Mouse (Mus musculus) neutrophil, adult 83 days (primary cell): ENCODE results near the gene Dusp13. TPM values are rescaled to one million over a fixed set of nuclear protein-coding genes. Genes with fewer than 3 reads are reported as not detected.

Experiments
- total RNA-seq, 2 experiments: library from RNA; stranded (reverse); gene quantifications; one replicate each; pipeline ENCODE4 v1.2.4; 2023

Gene Dusp13
- total RNA-seq = not detected

DNA sequence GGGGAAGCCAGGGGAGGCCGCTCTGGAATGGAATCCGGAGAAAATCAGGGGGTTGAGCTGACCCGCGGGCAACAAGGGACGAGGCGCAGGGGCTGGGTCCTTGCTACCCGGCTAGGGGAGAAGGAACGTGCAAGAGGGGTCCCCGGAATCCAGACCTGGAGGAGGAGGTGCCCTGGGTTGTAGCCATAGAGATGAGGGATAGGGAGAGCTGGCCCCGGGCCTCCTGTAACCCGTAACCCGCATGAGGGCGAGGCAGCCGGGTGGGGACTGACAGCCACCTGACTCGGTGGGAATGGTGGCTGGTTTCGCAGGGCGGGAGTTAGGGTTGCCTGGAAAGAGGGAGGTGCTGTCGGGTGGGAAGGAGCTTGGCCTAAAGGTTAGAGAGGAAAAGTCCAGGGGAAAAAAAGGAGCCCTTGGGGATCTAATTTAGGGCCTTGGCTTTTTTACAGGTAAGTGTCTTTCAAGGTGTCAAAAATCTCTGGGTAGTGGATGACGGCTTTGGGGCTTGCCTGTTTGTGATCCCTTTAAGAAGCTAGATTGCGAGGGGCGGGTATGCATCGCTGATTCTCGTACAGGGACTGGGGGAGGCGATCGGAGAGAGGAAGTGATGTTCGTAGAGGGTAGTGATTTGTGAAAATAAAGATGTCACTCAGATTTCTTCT is at the start of gene Dusp13:
Gene Dusp13 (minus strand): TSS at position 301 of the 662 bp plus-strand sequence.

DNA sequence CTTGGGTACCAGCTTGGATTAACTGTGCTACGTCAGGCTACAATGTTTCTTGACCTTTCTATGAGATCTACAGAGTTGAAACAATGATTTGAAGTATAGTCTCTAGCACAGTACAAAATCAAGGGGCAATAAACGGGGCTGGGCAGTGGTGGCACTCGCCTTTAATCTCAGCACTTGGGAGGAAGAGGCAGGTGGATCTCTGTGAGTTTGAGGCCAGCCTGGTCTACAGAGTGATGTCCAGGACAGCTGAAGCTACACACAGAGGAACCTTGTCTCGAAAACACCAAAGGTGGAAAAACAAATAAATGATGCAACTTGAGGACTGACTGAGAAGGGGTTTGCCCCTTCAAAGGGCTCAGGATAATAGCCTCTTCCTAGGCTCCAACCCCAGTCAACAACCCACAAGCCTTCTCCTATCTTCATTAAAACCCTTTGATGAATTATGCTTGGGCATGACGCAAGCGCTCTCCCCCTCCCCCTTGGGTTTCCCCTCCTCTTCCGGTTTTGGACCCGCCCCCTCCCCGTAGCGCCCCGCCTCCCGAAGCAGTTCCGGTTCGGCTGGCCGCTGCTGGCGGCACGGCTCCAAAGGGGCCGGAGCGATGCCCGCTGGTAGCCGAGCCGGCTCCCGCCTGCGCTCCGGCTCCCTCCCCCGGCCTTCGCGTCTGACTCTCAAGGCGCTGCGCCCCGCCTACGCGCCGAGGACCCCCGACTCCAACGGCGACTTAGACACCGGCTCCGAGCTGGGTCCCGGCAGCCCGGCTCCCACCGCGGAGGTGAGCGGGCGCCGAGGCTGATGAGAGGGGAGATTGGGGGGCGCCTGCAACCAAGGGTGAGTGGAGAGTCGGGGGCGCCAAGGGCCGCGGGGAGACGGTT is 737 bp downstream of the Dusp13 start, which contains the start of gene Samd8:
Gene Samd8 (plus strand): TSS at position 524 of the 873 bp plus-strand sequence.

DNA sequence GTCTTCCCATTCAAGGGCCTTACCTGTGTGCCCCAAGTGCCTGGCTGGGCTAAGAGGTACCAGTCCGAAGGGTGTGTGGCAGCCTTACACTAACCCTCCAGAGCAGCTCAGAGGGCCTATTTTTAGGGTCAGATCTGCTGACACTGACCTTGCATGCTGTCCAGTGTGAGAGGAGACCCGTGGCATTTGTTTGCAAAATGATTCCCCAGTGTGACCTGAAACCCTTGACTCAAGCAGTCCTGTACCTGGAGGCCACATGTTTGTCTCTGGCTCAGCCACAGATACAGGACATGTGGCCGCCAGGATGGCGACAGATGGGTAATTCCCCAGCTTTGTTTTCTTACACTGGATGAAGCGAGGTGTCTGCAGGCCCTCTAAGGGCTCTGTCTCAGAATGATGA is 36.5 kb downstream of the Dusp13 start, which contains the start of gene Dupd1:
Gene Dupd1 (minus strand): TSS at position 91 of the 400 bp plus-strand sequence.

Other genes starting within 250 kb of the Dusp13 start
- gene Dupd1, start 36.6 kb downstream of the Dusp13 start, total RNA-seq = not detected
- gene Samd8, start 650 bp downstream of the Dusp13 start, total RNA-seq = 10 to 100 TPM; 34.9 to 46.9 TPM
- gene Vdac2, start 74.1 kb upstream of the Dusp13 start, total RNA-seq = 100 to 1,000 TPM; 164 TPM
- gene Comtd1, start 97.8 kb upstream of the Dusp13 start, total RNA-seq = 10 to 100 TPM; 29.4 to 38.1 TPM
- 1 to 10 TPM; 2.0 to 2.1 TPM for gene Zfp503, start 238.4 kb upstream of the Dusp13 start, total RNA-seq